Mouse (Mus musculus) E14TG2a.4 (cell line): ENCODE data around the gene Tmem50b.

Experiments
- CTCF ChIP-seq: conservative IDR thresholded peaks from 2 replicates; pipeline ENCODE4 v1.5.1; 2014; ENCODE audit warnings: low read length
- NANOG ChIP-seq: IDR thresholded peaks from 2 replicates; pipeline ENCODE4 v1.6.1; 2014; ENCODE audit warnings: borderline replicate concordance, low read length, mixed read lengths
- POU5F1 ChIP-seq: IDR thresholded peaks from 2 replicates; pipeline ENCODE4 v1.6.1; 2014; ENCODE audit warnings: low read length, borderline replicate concordance

- TF ChIP-seq CTCF (no peak), NANOG (no peak), POU5F1 (no peak)
Observed at GRCm38 (mm10) chr16:91623074-91623473, 25.5 kb upstream of the Tmem50b start.
